Mouse (Mus musculus) ES-Bruce4 (cell line): ENCODE measurements at regions not wholly inside any gene's neighbourhood (a gene's known extent, or its start where the extent isn't known, plus 50 kb on each side); places are given as distances from the start of the nearest gene placed in this dataset.

ENCODE experiments used
- CTCF ChIP-seq: IDR thresholded peaks from one replicate; pipeline ENCODE4 v1.8.1; 2011; ENCODE audit warnings: low read depth, low read length
- EP300 ChIP-seq: IDR thresholded peaks from 2 replicates; pipeline ENCODE4 v1.6.1; 2011; ENCODE audit warnings: low read depth, low read length; ENCODE audit not compliant: insufficient read depth
- POLR2A ChIP-seq: IDR thresholded peaks from one replicate; pipeline ENCODE4 v1.8.1; 2011; ENCODE audit warnings: low read length; ENCODE audit not compliant: insufficient read depth

- no peak for TF ChIP-seq CTCF
- TF ChIP-seq POLR2A = no peak
- TF ChIP-seq EP300 = no peak
Observed at GRCm38 (mm10) chr7:40776220-40776619, 121.9 kb upstream of the Vstm2b start.
